Mouse (Mus musculus): ENCODE measurements around the gene Dtx4.
A peak's percentile ranks its signal among the peaks of the same experiment; 100 is the strongest.
"Not testable (repeated sequence)": the region's sequence is repeated elsewhere in the genome, so short reads cannot be mapped to it uniquely, and the experiment has no call there.

Gene Dtx4

GRCm38 (mm10) chr19:12501370-12502347 is at the start of gene Dtx4:
Gene Dtx4 (minus strand): TSS chr19:12501454.
- DNase-seq (ENCODE audit: low spot score in 2 of 2): peak; percentile 81 to 97

DNA sequence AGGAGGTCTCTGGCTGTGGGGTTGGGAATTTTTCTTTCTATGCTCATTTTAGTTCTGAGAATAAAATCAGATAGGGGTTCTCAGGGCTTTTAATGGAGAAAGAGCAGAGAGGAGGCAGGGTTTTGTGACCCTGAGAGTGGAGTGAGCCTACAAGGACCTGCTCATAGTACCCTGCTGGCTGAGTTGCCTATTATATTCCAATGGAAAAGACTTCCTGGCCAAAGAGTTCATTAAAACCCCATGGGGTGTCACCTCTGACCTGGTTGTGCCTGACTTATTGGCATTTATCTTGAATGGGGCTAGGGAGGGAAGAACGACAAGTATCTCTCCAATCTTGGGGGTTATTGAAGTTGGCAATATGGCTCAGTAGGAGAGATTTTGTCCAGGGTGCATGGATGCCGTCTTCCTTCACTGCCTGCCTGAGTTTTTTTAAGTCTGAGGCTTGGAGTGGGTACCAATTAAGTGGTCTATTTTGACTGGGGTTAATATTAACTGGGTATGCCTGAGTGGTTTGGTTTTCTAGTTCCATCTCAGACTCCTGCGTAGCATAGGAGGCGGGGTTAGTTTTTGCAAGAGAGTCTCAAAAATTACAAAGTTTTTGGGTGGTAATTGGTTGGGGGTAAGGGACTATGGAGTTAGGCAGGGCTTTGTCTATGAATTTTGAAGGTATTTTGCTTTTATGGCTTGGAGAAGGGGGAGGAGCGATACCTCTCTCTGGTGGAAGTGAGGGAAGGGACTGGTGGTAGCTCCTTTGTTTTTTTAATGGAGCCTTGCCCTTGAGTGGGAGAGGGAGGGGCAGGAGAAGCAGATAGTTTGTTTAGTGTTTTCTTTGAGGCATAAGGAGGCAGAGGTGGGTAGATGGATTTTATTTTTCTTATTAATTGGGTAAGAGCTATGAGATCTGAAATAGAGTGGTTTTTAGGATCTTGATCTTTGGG is 49.0 kb upstream of the Dtx4 start:
- no peak for DNase-seq (ENCODE audit: low spot score in 2 of 2)

DNA sequence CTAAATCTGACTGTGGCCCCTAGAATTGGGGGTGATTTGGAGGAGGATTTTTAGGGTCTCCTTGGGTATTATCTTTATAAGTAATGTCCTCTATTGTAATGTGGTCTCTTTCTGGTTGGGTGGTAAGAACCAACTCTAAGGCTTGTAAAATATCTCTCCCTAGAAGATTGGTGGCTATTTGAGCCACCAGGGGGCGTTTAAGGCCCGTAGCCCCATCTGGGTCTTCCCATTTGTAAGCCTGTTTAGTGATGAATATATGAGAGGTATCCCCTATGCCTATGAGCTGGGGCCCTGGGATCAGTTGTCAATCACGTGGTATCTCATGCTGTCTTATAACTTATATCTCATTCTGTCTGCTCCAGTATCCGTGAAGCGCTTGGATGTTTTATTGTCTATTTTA is 47.9 kb upstream of the Dtx4 start:
- DNase-seq (ENCODE audit: low spot score in 2 of 2): no peak

DNA sequence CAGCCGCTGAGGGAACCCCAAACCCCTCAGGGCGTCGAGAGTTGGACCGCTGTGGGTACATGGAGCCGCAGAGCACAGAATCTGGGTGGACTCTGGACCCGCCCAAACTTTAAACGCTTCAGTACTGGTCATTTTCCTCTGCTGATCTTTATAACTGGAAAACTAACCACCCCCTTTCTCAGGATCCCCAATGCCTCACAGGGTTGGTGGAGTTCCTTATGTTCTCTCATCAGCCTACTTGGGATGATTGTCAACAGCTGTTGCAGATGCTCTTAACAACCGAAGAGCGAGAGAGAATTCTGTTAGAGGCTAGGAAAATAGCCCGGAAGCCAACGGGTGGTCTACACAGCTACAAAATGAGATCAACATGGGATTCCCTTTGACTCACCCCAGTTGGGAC is 44.2 kb upstream of the Dtx4 start, which contains the start of gene Fam111a:
Gene Fam111a (plus strand): TSS at position 301 of the 400 bp plus-strand sequence.
- not testable (repeated sequence) for DNase-seq (ENCODE audit: low spot score in 2 of 2)

DNA sequence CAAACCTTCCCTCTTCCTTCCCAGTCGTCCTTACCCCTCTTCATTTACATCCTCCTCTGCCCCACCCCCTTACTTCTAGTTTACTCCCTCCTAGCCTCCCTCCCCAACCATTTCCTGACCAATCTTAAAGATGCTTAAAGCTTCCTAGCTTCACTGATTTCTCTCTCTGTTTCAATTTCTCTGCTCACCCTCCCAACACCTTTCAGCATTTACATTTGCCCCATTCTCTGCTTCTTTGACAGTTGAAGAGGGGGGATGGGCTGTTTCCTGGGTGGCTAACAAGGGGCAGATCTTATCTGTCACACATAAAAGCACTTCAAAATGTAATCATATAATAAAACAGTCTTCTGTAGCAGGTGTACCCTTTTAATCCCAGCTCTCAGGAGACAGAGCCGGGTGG is 40.4 kb upstream of the Dtx4 start:
- DNase-seq (ENCODE audit: low spot score in 2 of 2): no peak

- no peak for DNase-seq (ENCODE audit: low spot score in 2 of 2)
Observed at GRCm38 (mm10) chr19:12540727-12541126, 39.5 kb upstream of the Dtx4 start.

DNA sequence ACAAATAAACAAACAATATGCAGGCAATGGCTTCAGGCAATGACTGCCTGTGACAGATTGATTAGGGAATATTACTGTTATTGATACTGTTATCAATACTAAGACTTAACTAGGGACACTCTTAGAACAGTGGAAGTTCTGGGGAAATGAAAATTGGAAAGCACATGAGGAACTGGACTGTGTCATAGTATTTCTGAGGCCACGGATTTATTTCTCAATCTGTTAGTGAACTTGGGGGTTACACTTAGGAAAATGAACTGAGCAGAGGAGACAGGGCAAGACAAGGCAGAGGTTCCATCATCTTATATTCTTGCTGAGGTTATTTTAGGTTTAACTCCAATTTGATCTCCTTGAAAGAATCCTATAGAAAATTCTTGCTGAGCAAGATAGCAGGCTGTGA is 38.7 kb upstream of the Dtx4 start:
- no peak for DNase-seq (ENCODE audit: low spot score in 2 of 2)

- no peak for DNase-seq (ENCODE audit: low spot score in 2 of 2)
Observed at GRCm38 (mm10) chr19:12537168-12537567, 35.9 kb upstream of the Dtx4 start.

DNA sequence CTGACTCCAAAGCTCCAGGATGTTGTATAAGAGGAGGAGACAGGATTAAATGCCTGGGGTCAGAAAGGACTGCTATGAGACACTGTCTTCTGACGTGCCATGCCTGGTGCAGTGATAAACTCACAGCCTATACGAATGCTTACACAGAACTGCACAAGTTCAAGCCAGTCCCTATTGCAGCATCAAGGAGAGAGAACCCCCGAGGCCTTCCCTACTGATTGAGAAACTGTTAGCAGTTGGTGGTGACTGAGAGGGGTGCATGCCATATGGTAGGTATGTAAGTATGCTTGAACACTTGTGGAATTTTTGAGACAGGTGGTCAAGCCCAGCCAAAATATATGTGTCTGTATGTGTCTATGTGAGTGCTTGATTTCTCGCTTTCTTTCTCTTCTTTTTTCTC is 22.1 kb upstream of the Dtx4 start:
- no peak for DNase-seq (ENCODE audit: low spot score in 2 of 2)

DNA sequence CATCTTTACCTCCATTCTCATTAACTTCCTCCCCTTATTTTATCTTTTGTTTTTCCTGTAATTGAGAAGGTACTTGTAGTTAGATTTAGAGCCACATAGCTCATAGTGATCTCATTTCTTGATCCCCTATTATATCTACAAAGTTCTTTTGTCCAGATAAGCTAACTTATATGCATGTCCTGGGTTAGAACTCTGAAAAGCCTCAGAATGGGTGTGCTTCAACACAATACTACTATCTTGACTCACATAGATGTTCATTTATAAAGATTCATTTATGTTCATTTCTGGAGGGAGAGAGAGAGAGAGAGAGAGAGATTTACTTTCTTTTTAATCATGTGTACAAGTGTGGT is 17.3 kb upstream of the Dtx4 start:
- no peak for DNase-seq (ENCODE audit: low spot score in 2 of 2)

GRCm38 (mm10) chr19:12517671-12518540 is 16.7 kb upstream of the Dtx4 start:
- DNase-seq (ENCODE audit: low spot score in 2 of 2): peak in 1 of 2 experiments; percentile 71

- DNase-seq (ENCODE audit: low spot score in 2 of 2): no peak
Observed at GRCm38 (mm10) chr19:12514621-12515020, 13.4 kb upstream of the Dtx4 start.

DNA sequence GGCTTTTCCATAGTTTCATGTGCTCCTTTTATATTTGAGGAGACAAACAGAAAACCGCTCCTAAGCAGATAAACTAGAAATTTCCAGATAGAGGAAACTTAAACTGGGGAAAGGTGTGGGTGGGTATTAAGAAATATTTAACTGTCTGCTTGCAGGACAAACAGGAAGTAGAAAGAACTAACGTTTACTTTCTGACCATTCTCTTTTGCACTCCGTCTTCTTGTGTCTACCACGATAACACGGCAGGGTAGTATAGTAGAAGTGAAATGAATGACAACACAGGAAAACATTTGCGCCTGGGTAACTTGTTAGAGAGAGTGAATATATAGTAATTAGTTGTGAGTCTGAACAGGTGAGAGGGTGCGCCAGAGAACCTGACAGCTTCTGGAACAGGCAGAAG is 1.5 kb upstream of the Dtx4 start:
- no peak for DNase-seq (ENCODE audit: low spot score in 2 of 2)

DNA sequence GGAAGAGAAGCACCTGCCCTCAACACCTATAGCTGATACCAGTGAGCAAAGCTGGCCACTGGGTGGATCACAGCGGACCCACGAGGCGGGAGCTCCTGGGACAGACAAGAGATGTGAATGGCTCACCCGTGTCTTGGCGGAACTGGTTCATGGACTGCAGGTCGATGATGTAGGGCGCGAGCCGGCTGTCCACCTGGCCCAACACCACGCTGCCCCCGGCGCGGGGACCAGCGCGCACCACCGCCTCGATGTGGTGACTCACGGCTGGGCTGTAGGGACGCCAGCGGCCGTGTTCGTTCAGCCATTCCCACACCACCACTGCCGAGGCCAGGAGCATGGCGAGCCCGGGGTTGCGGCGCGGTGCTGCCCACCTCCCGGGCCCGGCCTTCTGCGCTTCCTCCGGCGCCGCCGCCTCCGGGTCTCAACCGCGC is 358 bp downstream of the Dtx4 start:
- DNase-seq (ENCODE audit: low spot score in 2 of 2): peak in 1 of 2 experiments; percentile 55

- DNase-seq (ENCODE audit: low spot score in 2 of 2): peak in 1 of 2 experiments; percentile 85
Observed at GRCm38 (mm10) chr19:12500124-12500523, 1.1 kb downstream of the Dtx4 start.

- DNase-seq (ENCODE audit: low spot score in 2 of 2): no peak
Observed at GRCm38 (mm10) chr19:12499485-12499884, 1.8 kb downstream of the Dtx4 start.

DNA sequence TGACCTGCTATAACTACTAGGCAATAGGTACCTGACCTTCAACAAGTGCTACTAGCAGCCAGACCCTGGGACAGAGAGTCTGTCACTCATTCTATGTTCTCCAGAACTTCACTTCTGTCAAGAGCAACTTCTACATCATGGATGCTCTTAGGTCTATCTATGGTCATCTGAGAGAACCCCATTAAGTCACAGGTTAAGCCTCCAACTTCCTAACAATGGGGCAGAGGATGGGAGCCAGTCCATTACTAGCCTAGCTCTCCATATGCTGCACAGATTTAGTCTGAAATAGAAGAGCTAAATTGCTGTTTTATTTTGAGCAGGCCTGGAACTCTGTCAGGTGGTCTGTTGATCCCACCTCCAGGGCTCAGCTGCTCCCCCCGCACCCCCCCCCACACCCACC is 2.3 kb downstream of the Dtx4 start:
- no peak for DNase-seq (ENCODE audit: low spot score in 2 of 2)

DNA sequence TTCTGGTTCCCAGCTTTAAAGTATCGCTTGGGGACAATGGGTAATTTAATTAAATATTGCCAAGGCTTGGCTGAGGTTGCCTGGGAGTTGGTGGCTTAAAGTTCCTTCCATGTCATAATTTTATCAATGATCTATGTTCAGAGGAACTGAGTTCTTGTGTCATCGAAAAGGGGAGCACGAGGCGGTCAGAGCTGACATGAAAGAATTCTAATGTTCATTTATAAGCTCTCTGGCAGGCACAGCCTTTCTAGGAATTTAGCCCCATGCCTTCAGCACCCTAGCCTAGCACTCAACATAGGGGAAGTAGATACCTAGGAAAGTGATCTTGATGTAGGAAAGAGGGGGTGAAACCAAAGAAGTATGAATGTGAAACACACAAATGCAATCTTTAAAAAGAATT is 2.9 kb downstream of the Dtx4 start:
- no peak for DNase-seq (ENCODE audit: low spot score in 2 of 2)

GRCm38 (mm10) chr19:12497909-12498308 is 3.3 kb downstream of the Dtx4 start:
- no peak for DNase-seq (ENCODE audit: low spot score in 2 of 2)

DNA sequence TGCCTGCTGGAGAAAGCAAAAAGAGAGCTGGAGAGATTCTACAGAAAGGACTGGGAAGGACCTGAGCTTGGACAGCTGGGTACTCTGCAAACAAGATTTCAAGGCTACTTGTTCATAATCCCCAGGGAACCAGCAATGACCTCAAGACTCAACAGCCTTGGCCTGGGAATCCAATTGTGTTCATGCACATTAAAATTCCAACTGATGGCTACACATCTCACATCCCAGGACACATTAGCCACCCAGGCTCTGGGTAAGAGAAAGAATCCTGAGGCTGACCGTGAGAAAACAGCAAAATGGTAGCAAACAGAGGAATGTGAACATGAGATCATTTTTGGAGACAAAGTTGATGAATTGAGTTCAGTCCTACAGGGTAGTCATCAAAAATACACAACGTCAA is 5.0 kb downstream of the Dtx4 start:
- DNase-seq (ENCODE audit: low spot score in 2 of 2): no peak

- no peak for DNase-seq (ENCODE audit: low spot score in 2 of 2)
Observed at GRCm38 (mm10) chr19:12494972-12495535, 6.2 kb downstream of the Dtx4 start.

All from left cerebral cortex, adult 9 months (tissue).